Mouse (Mus musculus): ENCODE measurements around the gene Ppfia3. TPM values are rescaled to one million over a fixed set of nuclear protein-coding genes. Genes with fewer than 3 reads are reported as not detected.
"Not testable (repeated sequence)": the region's sequence is repeated elsewhere in the genome, so short reads cannot be mapped to it uniquely, and the experiment has no call there.

Gene Ppfia3
- polyA plus RNA-seq, 1 experiment from 2014 or later = 6.4 TPM

- peaks cover 51% of the 10 kb centered on the region for H3K27me3 ChIP-seq (ENCODE audit: low read depth, poor library complexity, severe bottlenecking)
Observed at GRCm38 (mm10) chr7:45359081-45359480, 7.7 kb downstream of the Ppfia3 start.

GRCm38 (mm10) chr7:45356087-45356486, 10.7 kb downstream of the Ppfia3 start:
- 57% methylated on average over 13 of the region's 13 CpGs for WGBS
- Histone ChIP-seq H3K27me3 (ENCODE audit: low read depth, poor library complexity, severe bottlenecking) (peaks cover 21% of the 10 kb centered on the region), H3K9me3 (replicated peaks) (no peaks in the 10 kb centered on the region), H3K27ac (replicated peaks) (no peak overlapping the region), H3K4me1 (peaks cover 6% of the 10 kb centered on the region; the same call in 1 of the 2 replicates), H3K4me3 (0 out of 2 replicates have a peak overlapping the region, but pooled peaks have one; percentile 7), H3K36me3 (peaks cover 46% of the 10 kb centered on the region)
- no peak for DNase-seq (ENCODE audit: low spot score)

More at GRCm38 (mm10) chr7:45359081-45359480, 7.7 kb downstream of the Ppfia3 start:
- not testable (repeated sequence) for H3K27ac ChIP-seq (replicated peaks); H3K9me3 ChIP-seq (replicated peaks); H3K4me3 ChIP-seq; DNase-seq (ENCODE audit: low spot score)
- WGBS = 53% methylated on average over 11 of the region's 11 CpGs
- Histone ChIP-seq H3K36me3 (peaks cover 36% of the 10 kb centered on the region), H3K4me1 (peaks cover 26% of the 10 kb centered on the region)

DNA sequence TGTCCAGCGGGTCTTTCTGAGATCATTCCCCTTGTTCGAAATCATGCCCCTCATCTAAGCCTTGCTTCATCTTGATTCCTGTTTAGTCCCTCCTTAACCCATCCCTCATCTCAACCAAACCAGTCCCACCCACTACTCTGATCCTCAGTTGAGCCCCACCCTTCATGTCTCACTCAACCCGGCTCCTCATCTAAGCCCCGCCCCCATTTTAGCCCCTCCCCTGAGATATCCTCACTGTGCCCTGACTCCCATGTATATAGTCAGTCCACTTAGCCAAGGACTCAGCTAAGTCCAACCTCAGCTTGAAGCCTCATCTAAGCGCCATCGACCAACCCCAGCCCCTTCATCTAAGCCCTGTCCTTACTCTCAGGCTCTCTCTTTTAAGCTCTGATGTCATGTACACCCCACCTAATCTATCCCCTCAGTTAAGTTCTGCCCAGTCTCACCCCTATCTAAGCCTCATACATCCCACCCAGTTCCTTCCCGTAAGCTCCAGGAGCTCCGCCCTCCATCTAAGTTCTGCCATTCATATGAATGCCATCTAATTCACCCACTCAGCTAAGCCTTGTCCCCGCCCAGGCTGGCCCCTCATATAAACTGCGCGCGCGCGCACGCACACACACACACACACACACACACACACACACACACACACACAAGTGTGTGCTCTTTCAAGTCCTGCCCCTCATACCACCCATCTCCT, 11.3 kb downstream of the Ppfia3 start:
- Histone ChIP-seq H3K27me3 (ENCODE audit: low read depth, poor library complexity, severe bottlenecking) (peaks cover 15% of the 10 kb centered on the region), H3K4me1 (peaks cover 4% of the 10 kb centered on the region; the same call in 1 of the 2 replicates), H3K9me3 (replicated peaks) (no peaks in the 10 kb centered on the region), H3K4me3 (no peak overlapping the region), H3K36me3 (peaks cover 50% of the 10 kb centered on the region), H3K27ac (replicated peaks) (no peak overlapping the region)
- WGBS = 72% methylated on average over 15 of the region's 15 CpGs
- DNase-seq (ENCODE audit: low spot score) = no peak

DNA sequence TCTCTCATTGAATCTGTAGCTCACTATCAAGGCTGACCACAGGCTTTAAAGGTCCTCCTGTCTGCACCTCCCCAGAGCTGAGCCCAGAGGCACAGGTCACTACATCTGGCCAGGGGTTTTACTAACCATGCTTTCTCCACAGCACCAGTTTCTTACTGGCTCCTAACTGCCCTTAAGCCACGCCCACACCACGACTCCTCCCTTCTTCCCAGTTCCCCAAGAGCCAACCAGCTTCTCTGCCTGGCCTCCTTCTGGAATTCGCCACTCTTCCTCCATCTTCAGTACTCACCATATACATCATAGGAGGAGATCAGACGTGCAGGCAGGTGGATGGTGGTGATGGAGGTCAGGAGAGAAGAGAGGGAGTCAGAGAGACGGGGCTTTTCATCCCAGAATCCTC, 13.8 kb downstream of the Ppfia3 start:
- Histone ChIP-seq H3K4me1 (peaks cover 4% of the 10 kb centered on the region; the same call in 1 of the 2 replicates), H3K36me3 (peaks cover 70% of the 10 kb centered on the region), H3K27ac (replicated peaks) (no peak overlapping the region), H3K9me3 (replicated peaks) (no peaks in the 10 kb centered on the region), H3K27me3 (ENCODE audit: low read depth, poor library complexity, severe bottlenecking) (0 out of 2 replicates have a peak, but pooled peaks cover 8% of the 10 kb centered on the region), H3K4me3 (no peak overlapping the region)
- WGBS = 27% methylated on average over 5 of the region's 5 CpGs
- no peak for DNase-seq (ENCODE audit: low spot score)

DNA sequence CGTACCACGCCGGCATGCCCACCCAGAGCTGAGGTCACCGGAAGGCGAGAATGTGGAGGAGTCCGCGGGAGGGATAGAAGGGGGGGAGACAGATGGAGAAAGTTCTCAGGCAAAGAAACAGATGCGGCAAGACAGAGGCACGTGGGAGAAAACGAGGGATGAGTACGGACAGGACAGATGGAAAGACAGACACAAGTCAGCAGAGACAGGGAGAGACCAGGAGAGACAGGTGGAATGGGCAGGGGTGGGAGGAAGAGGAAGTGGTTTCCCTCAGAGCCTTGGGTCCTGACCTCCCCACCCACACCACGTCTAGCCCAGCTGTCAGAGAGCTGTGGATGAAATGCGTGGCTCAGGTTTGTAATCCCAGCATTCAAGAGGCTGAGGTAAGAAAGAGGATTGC, 19.9 kb downstream of the Ppfia3 start:
- H3K36me3 ChIP-seq = peaks cover 46% of the 10 kb centered on the region
- no peak for DNase-seq (ENCODE audit: low spot score)
- no peak overlapping the region for H3K4me3 ChIP-seq
- no peaks in the 10 kb centered on the region for H3K9me3 ChIP-seq (replicated peaks)
- 79% methylated on average over 13 of the region's 13 CpGs for WGBS
- peaks cover 4% of the 10 kb centered on the region; the same call in 1 of the 2 replicates for H3K4me1 ChIP-seq
- H3K27me3 ChIP-seq (ENCODE audit: low read depth, poor library complexity, severe bottlenecking) = peaks cover 21% of the 10 kb centered on the region
- H3K27ac ChIP-seq (replicated peaks) = no peak overlapping the region

DNA sequence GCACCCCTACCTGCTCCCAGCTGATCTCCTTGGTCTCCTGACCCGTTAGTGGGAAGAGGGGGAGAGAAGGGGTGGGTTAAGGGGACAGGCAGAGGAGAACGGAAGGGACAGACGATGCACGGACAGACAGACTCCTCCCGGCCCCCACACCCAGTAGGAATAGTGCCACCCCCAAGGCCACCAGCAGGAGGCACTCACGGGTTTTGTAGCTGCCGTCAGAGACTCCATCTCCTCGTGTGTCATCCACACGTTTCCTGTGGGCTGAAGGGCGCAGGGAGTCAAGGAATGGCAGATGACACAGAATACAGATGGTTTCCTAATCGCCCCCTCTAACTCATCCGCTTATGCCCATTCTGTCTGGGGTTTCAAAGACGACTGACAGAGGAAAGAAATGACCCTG, 23.3 kb downstream of the Ppfia3 start:
- Histone ChIP-seq H3K27me3 (ENCODE audit: low read depth, poor library complexity, severe bottlenecking) (peaks cover 45% of the 10 kb centered on the region), H3K27ac (replicated peaks) (no peak overlapping the region), H3K36me3 (peaks cover 24% of the 10 kb centered on the region), H3K4me1 (peaks cover 36% of the 10 kb centered on the region), H3K9me3 (replicated peaks) (no peaks in the 10 kb centered on the region), H3K4me3 (no peak overlapping the region)
- 37% methylated on average over 13 of the region's 13 CpGs for WGBS
- DNase-seq (ENCODE audit: low spot score) = no peak

- Histone ChIP-seq H3K27ac (replicated peaks) (no peak overlapping the region), H3K9me3 (replicated peaks) (no peaks in the 10 kb centered on the region), H3K36me3 (peaks cover 11% of the 10 kb centered on the region), H3K27me3 (ENCODE audit: low read depth, poor library complexity, severe bottlenecking) (peaks cover 54% of the 10 kb centered on the region), H3K4me1 (peaks cover 49% of the 10 kb centered on the region), H3K4me3 (no peak overlapping the region)
- no peak for DNase-seq (ENCODE audit: low spot score)
- WGBS = 90% methylated on average over 11 of the region's 11 CpGs
Observed at GRCm38 (mm10) chr7:45342081-45342480, 24.7 kb downstream of the Ppfia3 start.

DNA sequence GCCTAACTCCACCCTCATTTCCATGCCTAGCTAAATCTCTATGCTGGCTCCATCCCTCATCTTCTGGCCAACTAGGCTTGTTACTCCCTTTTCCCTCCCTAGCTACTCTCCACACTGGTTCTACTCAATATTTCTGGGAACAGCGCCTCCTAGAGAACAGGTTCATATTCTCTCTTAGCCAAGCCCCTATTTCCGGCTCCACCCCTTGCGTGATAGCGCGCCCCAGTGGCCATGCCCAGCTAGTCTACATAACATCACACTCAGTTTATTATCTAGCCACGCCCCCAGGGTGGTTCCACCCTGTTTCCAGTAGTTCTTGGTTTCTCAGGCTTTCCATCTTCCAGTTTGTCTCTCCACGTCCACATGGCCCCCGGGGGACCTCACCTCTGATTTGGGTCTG, 25.5 kb downstream of the Ppfia3 start:
- no peaks in the 10 kb centered on the region for H3K9me3 ChIP-seq (replicated peaks)
- H3K4me1 ChIP-seq = peaks cover 49% of the 10 kb centered on the region
- peaks cover 62% of the 10 kb centered on the region for H3K27me3 ChIP-seq (ENCODE audit: low read depth, poor library complexity, severe bottlenecking)
- peak overlapping the region; percentile 65 for H3K4me3 ChIP-seq
- WGBS = 6% methylated on average over 8 of the region's 8 CpGs
- H3K27ac ChIP-seq (replicated peaks) = no peak overlapping the region
- peak; percentile 73 for DNase-seq (ENCODE audit: low spot score)
- peaks cover 4% of the 10 kb centered on the region for H3K36me3 ChIP-seq

GRCm38 (mm10) chr7:45340669-45341068, 26.1 kb downstream of the Ppfia3 start:
- H3K4me1 ChIP-seq = peaks cover 49% of the 10 kb centered on the region
- WGBS = 3% methylated on average over 11 of the region's 11 CpGs
- H3K27me3 ChIP-seq (ENCODE audit: low read depth, poor library complexity, severe bottlenecking) = peaks cover 68% of the 10 kb centered on the region
- peak; percentile 66 for DNase-seq (ENCODE audit: low spot score)
- no peaks in the 10 kb centered on the region for H3K36me3 ChIP-seq
- H3K4me3 ChIP-seq = peak overlapping the region; percentile 65
- H3K27ac ChIP-seq (replicated peaks) = peak overlapping the region; percentile 87
- no peaks in the 10 kb centered on the region for H3K9me3 ChIP-seq (replicated peaks)

DNA sequence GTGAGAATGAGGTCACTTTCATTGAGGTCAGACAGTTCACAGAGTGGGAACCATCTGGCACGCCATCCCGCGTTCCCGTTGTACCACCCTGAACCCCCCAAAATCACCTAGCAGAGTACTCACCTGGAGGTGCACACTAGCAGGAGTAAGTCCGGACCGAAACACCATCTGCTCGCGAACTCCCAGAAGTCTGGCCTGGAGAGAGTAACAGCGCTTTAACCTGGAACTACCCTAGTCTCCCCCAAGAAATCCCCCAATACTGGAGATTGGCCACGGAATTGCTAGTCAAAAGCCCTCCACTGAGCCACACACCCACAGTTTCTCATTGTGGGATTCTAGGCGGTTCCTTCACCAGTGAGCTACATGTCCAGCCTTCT, 26.8 kb downstream of the Ppfia3 start:
- H3K4me1 ChIP-seq = peaks cover 55% of the 10 kb centered on the region
- H3K36me3 ChIP-seq = no peaks in the 10 kb centered on the region
- H3K4me3 ChIP-seq = peak overlapping the region; percentile 65
- H3K27ac ChIP-seq (replicated peaks) = peak overlapping the region; percentile 87
- no peaks in the 10 kb centered on the region for H3K9me3 ChIP-seq (replicated peaks)
- 2% methylated on average over 11 of the region's 11 CpGs for WGBS
- no peak for DNase-seq (ENCODE audit: low spot score)
- peaks cover 74% of the 10 kb centered on the region for H3K27me3 ChIP-seq (ENCODE audit: low read depth, poor library complexity, severe bottlenecking)

DNA sequence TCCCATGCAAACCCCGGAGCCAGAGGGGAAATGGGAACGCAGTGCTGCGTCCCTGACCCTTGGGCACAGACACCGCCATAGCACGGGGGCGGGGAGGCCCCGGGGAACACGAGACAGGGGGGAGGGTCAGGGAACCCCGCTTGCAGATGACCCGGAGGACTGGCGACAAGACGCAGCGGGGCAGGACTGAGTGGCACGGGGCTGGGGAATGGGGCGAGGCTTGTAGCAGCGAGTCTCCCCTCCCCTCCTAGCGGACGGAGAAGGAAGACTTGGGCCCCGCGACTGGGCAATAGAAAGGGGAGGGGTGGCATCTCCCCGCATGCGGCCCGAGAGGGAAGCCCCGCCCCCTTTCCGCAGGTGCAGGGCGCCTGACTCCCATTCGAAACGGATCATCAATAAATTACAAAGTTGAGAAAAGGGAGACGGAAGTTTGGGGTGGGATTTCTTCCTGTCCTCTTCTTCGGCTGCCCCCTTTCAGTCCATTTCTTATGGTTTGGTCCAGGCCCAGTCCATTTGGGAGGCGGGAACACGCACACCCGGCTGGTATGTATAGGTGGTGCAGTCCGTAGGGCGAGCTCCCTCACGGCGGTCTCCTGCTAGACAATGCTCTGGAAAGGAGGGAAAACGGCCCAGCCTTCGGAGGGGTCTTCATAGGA, 27.3 kb downstream of the Ppfia3 start:
- Histone ChIP-seq H3K36me3 (no peaks in the 10 kb centered on the region), H3K27ac (replicated peaks) (peak overlapping the region; percentile 87), H3K4me1 (peaks cover 60% of the 10 kb centered on the region), H3K27me3 (ENCODE audit: low read depth, poor library complexity, severe bottlenecking) (peaks cover 80% of the 10 kb centered on the region), H3K9me3 (replicated peaks) (no peaks in the 10 kb centered on the region), H3K4me3 (peak overlapping the region; percentile 65)
- WGBS = under 1% methylated on average over 39 of the region's 39 CpGs
- DNase-seq (ENCODE audit: low spot score) = peak; percentile 88

DNA sequence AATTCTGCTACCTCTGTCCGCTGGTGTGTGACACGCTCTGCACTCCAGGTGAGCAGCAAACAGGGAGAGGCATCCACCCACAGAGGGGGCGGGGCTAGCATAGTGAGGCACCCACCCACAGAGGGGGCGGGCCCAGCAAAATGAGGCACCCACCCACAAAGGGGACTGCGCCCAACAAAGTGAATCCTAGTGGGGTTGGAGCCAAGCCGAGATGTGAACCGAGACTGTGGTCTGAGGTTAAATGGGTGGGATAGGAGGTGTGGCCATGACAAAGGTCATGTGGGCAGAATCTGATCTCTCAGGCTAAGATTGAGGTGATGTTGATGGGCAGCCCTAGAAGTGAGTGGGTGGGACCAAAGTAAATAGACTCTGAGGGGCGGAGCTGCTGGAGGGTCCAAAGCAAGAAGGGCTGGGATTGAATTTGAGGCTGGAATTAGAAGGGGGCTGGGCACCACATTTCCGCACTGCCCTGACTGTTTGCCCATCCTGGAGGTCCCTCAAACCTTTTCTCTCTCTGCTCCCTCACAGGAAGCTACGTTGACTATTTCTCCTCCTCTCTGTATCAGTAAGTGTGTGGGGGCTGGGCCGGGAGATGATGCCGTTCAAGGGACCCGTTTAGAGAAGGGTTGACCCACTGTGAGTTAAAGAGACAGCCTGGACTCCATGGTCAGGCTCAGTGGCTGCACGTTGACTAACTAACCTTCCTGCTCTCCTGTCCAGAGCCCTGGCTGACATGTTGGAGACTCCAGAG, 28.5 kb downstream of the Ppfia3 start:
- no peaks in the 10 kb centered on the region for H3K9me3 ChIP-seq (replicated peaks)
- peak; percentile 27 for DNase-seq (ENCODE audit: low spot score)
- H3K4me3 ChIP-seq = peak overlapping the region; percentile 65
- H3K27ac ChIP-seq (replicated peaks) = peak overlapping the region; percentile 87
- 3% methylated on average over 14 of the region's 14 CpGs for WGBS
- peaks cover 82% of the 10 kb centered on the region for H3K27me3 ChIP-seq (ENCODE audit: low read depth, poor library complexity, severe bottlenecking)
- H3K4me1 ChIP-seq = peaks cover 68% of the 10 kb centered on the region
- no peaks in the 10 kb centered on the region for H3K36me3 ChIP-seq

All from midbrain, embryonic 10.5 days (tissue).